Mouse (Mus musculus): Measurements from ENCODE around the gene Polr3gl. TPM values are rescaled to one million over a fixed set of nuclear protein-coding genes. Genes with fewer than 3 reads are reported as not detected.

Polr3gl gene
- polyA plus RNA-seq, 1 experiment from 2014 or later, result 33.1 TPM

DNA sequence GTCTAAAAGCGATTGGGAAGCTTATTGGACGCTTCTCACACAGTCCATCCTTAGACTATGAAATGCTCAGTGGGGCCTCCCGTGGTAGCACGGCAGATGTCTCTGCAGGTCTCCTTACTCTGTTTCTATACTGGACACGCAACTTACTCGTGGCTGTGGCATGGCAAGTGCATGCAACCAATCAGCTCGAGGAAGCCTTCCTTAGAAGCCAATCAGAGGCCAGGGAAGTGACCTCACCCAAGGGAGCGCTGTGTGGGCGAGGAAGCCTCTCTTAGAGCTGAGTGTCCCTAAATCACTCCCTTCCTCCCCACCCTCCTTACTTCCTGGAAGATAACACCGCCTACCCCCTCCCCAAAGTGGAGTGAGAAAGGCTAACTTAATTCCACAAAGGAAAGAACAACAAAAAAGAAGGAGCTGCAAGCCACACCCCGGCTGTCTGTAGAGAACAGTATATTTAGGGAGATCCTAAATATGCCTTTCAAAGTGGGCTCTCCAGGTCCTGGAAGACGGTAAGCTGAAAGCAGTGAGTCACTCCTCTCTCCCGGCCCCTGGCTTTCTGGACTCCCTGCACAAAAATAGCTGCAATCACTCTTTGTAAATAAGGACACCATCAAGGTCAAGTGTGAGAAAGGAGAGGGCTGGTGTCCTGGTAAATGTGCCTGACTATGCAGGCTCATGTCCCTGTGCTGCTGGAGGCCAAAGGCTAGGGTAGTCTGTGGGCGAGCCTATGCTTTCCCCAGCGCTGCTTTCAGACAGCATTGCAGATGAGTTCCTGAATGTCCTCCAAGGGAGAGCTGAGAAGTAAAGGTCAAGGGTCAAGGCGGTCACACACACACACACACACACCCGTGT is 17.1 kb downstream of the Polr3gl start, which contains the start of gene Gm16253:
TSS of gene Gm16253 (plus strand) at position 295 of the 852 bp plus-strand sequence.
- peaks cover 15% of the 10 kb centered on the region for H3K27me3 ChIP-seq (replicated peaks; ENCODE audit: low read depth, poor library complexity, severe bottlenecking)
- H3K36me3 ChIP-seq (replicated peaks), result no peaks in the 10 kb centered on the region
- H3K9me3 ChIP-seq, result no peaks in the 10 kb centered on the region
- peak within 1 kb of the TSS; percentile 76 for H3K27ac ChIP-seq (replicated peaks)
- 32% methylated on average over 17 of the region's 17 CpGs for WGBS
- peak within 1 kb of the TSS; percentile 23; the same call in 1 of the 2 replicates for H3K4me3 ChIP-seq
- peak; percentile 82 for DNase-seq (ENCODE audit: low spot score)
- peaks cover 56% of the 10 kb centered on the region for H3K4me1 ChIP-seq

DNA sequence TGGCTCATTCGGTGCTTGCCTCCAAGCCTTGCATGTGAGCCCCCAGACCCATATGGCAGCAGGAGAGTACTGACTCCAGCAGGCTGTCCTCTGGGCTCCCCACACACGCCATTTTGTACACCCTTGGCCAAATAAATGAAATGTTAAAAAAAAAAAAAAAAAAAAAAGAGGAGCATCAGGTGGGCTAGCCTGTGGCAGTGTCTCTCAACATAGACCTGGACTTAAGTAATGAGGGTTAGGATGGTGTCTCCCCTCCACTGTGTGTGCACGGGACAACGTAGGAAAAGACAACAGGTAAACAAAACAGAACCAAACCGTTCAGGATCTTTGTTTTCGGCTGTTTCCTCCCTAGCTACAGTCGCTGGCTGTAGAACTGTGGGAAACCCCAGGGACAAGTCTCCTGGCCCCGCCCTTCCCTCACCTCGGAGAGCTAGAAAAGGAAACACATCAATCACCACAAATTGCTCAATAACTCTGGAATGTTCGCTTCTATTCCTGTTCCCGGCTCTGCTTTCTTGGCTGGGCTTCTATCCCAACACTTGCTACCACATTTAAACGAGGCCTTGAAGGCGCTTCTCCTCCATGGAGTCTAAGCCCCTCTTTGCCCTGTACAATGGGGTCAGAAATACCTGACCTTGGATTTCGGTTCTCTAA is 17.8 kb downstream of the Polr3gl start:
- Histone ChIP-seq H3K9me3 (no peaks in the 10 kb centered on the region), H3K36me3 (replicated peaks) (no peaks in the 10 kb centered on the region), H3K4me1 (peaks cover 57% of the 10 kb centered on the region), H3K4me3 (peak overlapping the region; percentile 23; the same call in 1 of the 2 replicates), H3K27me3 (replicated peaks; ENCODE audit: low read depth, poor library complexity, severe bottlenecking) (peaks cover 9% of the 10 kb centered on the region), H3K27ac (replicated peaks) (peak overlapping the region; percentile 76)
- 65% methylated on average over 14 of the region's 14 CpGs for WGBS
- peak; percentile 34 for DNase-seq (ENCODE audit: low spot score)

DNA sequence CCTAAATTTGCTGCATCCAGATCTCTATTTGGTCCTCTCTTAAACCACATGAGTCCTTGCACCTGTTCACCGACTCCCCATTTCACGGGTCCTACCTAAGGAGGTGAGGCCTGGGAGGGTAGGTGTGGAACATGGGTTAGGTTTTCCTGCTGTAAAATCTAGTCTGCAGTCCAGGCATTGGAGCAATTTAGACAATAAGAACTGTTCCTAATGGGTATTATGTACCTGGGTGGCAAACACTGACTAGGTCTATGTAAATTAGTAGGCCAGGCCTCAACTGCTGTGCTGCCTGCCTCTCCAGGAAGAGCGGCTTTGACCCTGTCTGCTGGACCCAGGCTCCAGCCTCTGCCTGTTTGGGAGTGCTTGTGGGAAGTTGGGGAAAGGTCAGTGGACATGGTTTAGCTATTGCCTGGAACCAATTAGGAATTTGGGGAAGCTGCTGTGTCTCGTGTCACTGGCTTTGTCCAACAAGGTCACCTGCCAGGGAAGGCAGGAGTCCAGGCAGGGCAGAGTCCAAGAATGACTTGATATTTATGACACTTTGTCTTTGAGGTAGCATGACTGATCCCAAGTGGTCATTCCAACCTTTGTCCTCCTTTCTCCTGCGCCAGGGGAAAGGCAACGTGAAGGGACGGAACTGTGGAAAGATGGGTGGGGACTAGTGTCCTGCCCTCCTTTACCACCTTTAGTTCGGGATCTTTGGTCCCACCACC is 18.6 kb downstream of the Polr3gl start:
- Histone ChIP-seq H3K27me3 (replicated peaks; ENCODE audit: low read depth, poor library complexity, severe bottlenecking) (peaks cover 4% of the 10 kb centered on the region; the same call in 1 of the 2 replicates), H3K27ac (replicated peaks) (peak overlapping the region; percentile 48), H3K36me3 (replicated peaks) (no peaks in the 10 kb centered on the region), H3K4me3 (no peak overlapping the region), H3K4me1 (peaks cover 56% of the 10 kb centered on the region), H3K9me3 (no peaks in the 10 kb centered on the region)
- WGBS, result 81% methylated on average over 8 of the region's 8 CpGs
- no peak for DNase-seq (ENCODE audit: low spot score)

DNA sequence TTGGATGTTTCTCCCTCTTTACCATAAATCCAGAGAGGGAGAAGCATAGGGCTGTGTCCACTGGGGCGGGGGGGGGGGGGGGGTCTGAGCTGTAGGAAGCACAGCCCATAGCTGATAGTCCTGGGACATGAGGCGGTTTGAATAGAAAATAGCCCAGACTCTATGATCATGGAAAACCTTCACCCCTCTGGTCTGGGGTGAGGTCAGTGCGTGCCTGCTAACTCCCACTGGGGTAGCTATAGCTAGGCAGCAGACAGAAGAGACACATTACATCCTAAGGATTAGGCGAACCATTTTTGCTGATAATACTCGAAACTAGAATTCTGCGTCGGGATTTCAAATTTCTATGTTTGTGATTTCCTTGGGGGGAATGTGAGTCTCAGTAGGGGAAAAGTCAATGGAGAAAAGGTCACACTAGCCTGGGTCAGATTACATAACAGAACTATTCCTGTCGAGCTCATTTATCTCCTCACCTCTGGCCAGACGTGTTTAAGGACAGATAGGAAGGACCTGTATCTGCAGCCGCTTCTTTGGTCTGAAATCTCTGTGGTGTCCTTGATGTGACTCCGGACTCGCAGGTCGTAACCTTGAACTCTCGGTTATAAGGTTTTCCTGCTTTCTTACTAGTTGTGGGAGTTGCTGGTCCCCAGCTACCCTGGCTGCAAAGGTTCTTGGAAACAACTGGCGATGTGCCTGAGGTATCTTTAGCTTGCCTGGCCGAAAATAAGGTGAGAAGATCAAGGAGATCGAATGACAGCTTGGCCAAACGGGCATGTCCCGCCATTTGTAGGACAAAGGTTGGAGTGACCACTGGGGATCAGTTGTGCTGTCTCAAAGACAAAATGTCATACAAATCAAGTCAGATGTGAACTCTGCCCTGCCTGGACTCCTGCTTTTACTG is 20.1 kb downstream of the Polr3gl start:
- H3K4me1 ChIP-seq, result peaks cover 53% of the 10 kb centered on the region
- 0 out of 2 replicates have a peak overlapping the region, but pooled peaks have one; percentile 5 for H3K4me3 ChIP-seq
- H3K27me3 ChIP-seq (replicated peaks; ENCODE audit: low read depth, poor library complexity, severe bottlenecking), result 0 out of 2 replicates have a peak, but pooled peaks cover 4% of the 10 kb centered on the region
- 69% methylated on average over 19 of the region's 19 CpGs for whole genome bisulfite sequencing
- H3K27ac ChIP-seq (replicated peaks), result no peak overlapping the region
- H3K9me3 ChIP-seq, result no peaks in the 10 kb centered on the region
- H3K36me3 ChIP-seq (replicated peaks), result no peaks in the 10 kb centered on the region
- DNase-seq (ENCODE audit: low spot score), result no peak

DNA sequence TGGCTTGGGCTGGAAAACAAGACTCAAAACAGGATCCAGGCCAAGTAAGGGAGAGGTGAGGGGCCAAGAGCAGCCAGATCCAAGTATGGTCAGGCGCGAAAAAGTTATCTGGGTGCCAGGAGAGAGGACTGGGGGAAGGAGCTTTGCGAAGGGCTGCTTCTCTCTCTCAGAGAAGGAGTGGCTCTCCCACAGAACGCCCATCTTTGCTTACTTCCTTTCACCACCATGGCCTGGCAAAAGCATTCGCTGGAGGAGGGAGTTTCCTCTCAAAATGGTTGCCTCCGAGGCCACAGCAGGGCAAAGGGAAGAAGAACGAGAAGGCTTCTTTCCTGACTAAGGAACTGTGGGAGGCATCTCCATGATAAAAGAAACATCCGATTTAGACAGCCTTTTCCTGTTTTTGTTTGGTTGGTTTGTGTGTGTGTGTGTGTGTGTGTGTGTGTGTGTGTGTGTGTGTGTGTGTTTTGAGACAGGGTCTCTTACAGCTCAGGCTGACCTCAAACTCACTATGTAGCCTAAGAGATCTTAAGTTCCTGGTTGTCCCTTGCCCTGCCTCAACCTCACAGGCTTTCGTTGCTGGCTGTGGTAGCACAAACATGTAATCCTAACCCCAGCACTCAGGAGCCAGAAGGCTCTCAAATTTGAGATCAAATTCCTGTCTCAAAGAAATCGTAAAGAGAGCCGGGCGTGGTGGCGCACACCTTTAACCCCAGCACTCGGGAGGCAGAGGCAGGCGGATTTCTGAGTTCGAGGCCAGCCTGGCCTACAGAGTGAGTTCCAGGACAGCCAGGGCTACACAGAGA is 21.9 kb downstream of the Polr3gl start:
- Histone ChIP-seq H3K27ac (replicated peaks) (peak overlapping the region; percentile 31), H3K9me3 (no peaks in the 10 kb centered on the region), H3K27me3 (replicated peaks; ENCODE audit: low read depth, poor library complexity, severe bottlenecking) (0 out of 2 replicates have a peak, but pooled peaks cover 4% of the 10 kb centered on the region), H3K4me1 (peaks cover 54% of the 10 kb centered on the region), H3K36me3 (replicated peaks) (no peaks in the 10 kb centered on the region), H3K4me3 (no peak overlapping the region)
- WGBS, result 79% methylated on average over 16 of the region's 16 CpGs
- no peak for DNase-seq (ENCODE audit: low spot score)

DNA sequence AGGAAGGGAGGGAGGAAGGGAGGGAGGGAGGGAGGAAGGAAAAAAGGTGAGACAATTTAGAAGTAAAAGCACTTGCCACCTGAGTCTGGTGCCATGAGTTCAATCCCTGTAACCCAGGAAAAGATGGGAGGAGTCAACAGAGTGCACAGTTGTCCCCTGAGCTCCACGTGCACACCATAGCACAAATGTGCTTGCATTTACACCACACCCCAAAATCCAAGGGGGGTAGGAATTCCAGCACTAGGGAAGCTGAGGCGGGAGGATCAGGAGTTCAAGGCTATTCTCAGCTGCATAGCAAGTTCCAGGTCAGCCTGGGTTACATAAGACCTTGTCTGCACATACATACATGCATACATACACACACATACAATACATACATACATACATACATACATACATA is 22.6 kb downstream of the Polr3gl start:
- Histone ChIP-seq H3K9me3 (no peaks in the 10 kb centered on the region), H3K27ac (replicated peaks) (no peak overlapping the region), H3K36me3 (replicated peaks) (no peaks in the 10 kb centered on the region), H3K4me1 (peaks cover 48% of the 10 kb centered on the region), H3K4me3 (no peak overlapping the region), H3K27me3 (replicated peaks; ENCODE audit: low read depth, poor library complexity, severe bottlenecking) (0 out of 2 replicates have a peak, but pooled peaks cover 4% of the 10 kb centered on the region)
- 85% methylated on average over 2 of the region's 2 CpGs for WGBS
- no peak for DNase-seq (ENCODE audit: low spot score)

DNA sequence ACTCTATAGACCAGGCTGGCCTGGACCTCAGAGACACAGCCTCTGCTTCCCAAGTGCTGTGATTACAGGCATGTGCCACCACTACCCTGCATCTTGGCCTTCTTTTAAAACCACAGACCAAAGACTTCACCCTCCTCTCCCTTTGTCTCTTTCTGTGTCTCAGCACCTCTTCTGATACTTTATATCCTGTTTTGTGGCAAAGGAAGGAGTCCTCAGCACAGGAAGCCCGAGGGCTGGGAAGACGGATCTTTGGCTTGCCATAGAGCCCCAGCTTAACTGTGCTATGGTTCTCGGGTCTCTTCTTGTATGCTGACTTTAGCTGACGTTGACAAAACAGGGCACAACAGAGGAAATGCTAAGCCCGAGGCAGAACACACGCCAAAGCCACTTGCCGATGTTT is 23.3 kb downstream of the Polr3gl start:
- Histone ChIP-seq H3K27ac (replicated peaks) (peak overlapping the region; percentile 10; the same call in 1 of the 2 replicates), H3K36me3 (replicated peaks) (no peaks in the 10 kb centered on the region), H3K4me3 (no peak overlapping the region), H3K4me1 (peaks cover 41% of the 10 kb centered on the region), H3K27me3 (replicated peaks; ENCODE audit: low read depth, poor library complexity, severe bottlenecking) (0 out of 2 replicates have a peak, but pooled peaks cover 4% of the 10 kb centered on the region), H3K9me3 (no peaks in the 10 kb centered on the region)
- 70% methylated on average over 7 of the region's 7 CpGs for WGBS
- DNase-seq (ENCODE audit: low spot score), result no peak

DNA sequence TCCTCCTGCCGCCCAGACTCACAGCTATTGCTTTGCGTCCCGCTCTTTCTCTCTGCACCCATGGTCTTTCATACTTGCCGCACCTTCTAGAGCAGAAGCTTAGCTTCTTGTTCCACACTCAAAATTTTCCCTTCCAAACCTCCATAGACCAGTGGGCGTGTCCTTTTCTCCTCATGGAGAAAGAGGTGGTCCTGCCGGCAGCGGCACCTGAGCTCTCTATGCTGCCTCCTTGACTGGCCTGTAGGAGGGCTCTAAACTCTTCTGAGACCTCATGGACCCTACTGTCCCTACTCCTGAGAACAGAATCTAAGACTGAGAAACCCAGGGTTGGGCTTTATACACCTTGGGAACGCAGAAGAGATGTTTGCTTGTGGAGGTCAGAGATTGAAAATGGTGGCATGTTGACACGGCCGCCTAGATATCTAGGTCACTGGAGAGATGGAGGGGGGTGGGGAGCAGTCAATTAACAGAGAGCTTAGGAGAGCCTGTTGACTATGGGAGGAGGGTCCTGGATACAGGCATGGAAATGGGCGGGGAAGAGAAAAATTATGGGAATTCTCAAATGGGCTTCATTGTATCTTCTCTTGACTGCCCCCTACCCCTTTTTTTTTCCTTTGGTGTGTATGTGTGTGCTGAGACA is 23.9 kb downstream of the Polr3gl start:
- no peaks in the 10 kb centered on the region for H3K36me3 ChIP-seq (replicated peaks)
- no peak overlapping the region for H3K27ac ChIP-seq (replicated peaks)
- DNase-seq (ENCODE audit: low spot score), result no peak

DNA sequence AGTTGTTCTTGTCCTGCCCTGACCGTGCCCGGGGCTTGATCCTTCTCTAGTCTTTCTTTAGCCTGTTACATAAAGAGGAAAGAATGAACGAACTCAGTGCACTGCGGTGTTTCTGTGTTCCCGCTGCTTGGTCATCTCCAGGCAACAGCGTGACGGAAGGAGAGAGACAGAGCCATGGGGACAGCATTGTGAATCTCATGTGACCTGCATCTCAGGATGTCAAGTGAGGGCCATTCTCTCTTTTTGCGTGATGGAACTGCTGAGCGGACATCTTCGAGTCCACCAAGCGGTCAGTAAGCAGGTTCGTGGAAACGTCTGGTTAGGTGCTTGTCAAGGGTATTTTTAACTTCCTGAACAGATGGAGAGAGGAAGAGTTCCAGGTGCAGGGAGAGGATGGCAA is 24.5 kb downstream of the Polr3gl start:
- WGBS, result 90% methylated on average over 13 of the region's 13 CpGs

More for the DNA sequence above, 23.9 kb downstream of the Polr3gl start:
- no peaks in the 10 kb centered on the region for H3K9me3 ChIP-seq
- 0 out of 2 replicates have a peak, but pooled peaks cover 4% of the 10 kb centered on the region for H3K27me3 ChIP-seq (replicated peaks; ENCODE audit: low read depth, poor library complexity, severe bottlenecking)
- no peak overlapping the region for H3K4me3 ChIP-seq
- H3K4me1 ChIP-seq, result peaks cover 35% of the 10 kb centered on the region
- 88% methylated on average over 11 of the region's 11 CpGs for WGBS

DNA sequence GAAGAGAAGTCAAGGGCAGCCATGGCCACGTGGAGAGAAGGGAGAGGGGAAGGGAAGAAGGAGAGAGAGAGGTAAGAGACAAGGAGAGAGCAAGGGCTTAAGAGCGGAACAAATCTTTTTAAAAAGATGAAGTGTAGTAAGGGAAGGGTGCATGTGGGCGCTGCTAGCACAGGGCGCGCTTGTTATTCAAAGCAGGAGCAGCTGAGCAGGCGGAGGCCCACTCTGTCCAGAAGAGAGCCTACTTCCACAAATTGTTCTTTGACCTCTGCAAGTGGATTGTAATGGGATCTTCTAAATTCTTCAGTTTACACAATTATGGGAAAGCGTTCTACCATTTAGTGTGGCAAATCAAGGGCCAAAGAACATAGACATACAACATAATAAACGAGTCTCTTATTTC is 25.4 kb downstream of the Polr3gl start:
- no peaks in the 10 kb centered on the region for H3K36me3 ChIP-seq (replicated peaks)
- no peaks in the 10 kb centered on the region for H3K9me3 ChIP-seq

More for the DNA sequence above, 24.5 kb downstream of the Polr3gl start:
- Histone ChIP-seq H3K36me3 (replicated peaks) (no peaks in the 10 kb centered on the region), H3K9me3 (no peaks in the 10 kb centered on the region), H3K4me1 (peaks cover 40% of the 10 kb centered on the region), H3K27ac (replicated peaks) (no peak overlapping the region), H3K27me3 (replicated peaks; ENCODE audit: low read depth, poor library complexity, severe bottlenecking) (0 out of 2 replicates have a peak, but pooled peaks cover 4% of the 10 kb centered on the region), H3K4me3 (no peak overlapping the region)
- no peak for DNase-seq (ENCODE audit: low spot score)

More for the DNA sequence above, 25.4 kb downstream of the Polr3gl start:
- Histone ChIP-seq H3K4me1 (peaks cover 39% of the 10 kb centered on the region), H3K27me3 (replicated peaks; ENCODE audit: low read depth, poor library complexity, severe bottlenecking) (0 out of 2 replicates have a peak, but pooled peaks cover 4% of the 10 kb centered on the region), H3K27ac (replicated peaks) (no peak overlapping the region; the same call in 1 of the 2 replicates), H3K4me3 (no peak overlapping the region)
- 71% methylated on average over 8 of the region's 8 CpGs for whole genome bisulfite sequencing
- DNase-seq (ENCODE audit: low spot score), result no peak
